Mouse (Mus musculus) E14TG2a.4 (cell line): ENCODE measurements around the gene Adam1b.

Experiments
- CTCF ChIP-seq: conservative IDR thresholded peaks from 2 replicates; pipeline ENCODE4 v1.5.1; 2014; ENCODE audit warnings: low read length
- NANOG ChIP-seq: IDR thresholded peaks from 2 replicates; pipeline ENCODE4 v1.6.1; 2014; ENCODE audit warnings: borderline replicate concordance, low read length, mixed read lengths

GRCm38 (mm10) chr5:121463601-121464250 lies 39.5 kb downstream of the Adam1b start:
- TF ChIP-seq CTCF (no peak), NANOG (no peak)
